Mouse (Mus musculus) thymus, postnatal 4 days (tissue): ENCODE data around the gene Abcg1.

Source experiments
- DNase-seq: peaks from one replicate; pipeline ENCODE4 v3.0.0; 2021

Abcg1 gene

DNA sequence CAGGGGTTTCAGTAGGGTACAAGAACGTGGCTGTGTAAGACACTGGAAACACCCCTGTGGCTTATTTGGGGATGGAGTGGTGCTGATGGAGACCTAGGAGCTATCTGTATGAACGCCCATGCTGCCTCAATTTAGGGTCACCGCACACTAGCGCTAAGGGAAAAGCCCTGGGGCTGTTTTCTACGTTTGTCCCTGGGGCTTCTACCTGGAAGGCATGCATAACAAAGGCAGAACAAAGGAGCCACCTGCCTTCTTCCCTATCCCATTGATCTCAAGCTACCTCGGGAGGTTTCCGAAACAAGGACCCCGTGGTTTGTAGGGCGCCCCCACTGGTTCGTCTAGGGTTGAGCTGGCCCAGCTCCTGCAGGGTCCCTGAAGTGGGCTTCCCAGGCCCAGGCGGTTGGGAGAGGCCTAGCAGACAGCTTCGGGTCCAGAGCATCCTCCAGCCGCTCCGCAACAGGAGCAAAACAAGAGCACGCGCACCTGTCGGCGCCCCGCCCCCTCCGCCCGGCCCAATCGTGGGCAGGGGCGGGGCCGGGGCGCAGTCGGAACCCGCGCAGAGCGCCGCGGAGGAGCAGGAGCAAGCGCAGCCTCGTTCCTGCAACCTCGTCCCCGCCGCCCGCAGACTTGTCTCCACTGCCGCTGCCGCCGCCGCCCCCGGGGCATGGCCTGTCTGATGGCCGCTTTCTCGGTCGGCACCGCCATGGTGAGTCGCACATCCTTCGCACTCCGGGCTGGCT is at the start of gene Abcg1:
Gene Abcg1, plus strand, starts transcription at position 525 of the 740 bp plus-strand sequence.
- DNase-seq: peak; percentile 94

DNA sequence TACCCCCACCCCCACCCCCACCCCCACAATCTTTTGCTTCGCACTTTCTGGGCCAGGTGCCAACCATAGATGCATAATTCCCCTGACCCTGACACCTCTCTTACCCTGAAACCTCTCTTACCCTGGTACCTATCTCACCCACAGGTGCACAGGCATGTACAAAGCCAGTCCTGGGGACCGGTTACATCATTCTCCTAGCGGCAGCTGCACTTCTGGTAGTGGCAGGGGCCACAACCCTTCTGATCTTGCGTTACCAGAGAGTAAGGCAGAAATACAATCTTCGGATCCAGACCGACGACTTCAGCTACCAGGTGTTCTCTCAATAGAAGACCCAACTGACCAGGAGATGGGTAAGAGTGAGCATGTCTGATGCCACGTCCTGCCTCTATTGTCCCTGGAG is 49.1 kb upstream of the Abcg1 start:
- DNase-seq: peak; percentile 64

DNA sequence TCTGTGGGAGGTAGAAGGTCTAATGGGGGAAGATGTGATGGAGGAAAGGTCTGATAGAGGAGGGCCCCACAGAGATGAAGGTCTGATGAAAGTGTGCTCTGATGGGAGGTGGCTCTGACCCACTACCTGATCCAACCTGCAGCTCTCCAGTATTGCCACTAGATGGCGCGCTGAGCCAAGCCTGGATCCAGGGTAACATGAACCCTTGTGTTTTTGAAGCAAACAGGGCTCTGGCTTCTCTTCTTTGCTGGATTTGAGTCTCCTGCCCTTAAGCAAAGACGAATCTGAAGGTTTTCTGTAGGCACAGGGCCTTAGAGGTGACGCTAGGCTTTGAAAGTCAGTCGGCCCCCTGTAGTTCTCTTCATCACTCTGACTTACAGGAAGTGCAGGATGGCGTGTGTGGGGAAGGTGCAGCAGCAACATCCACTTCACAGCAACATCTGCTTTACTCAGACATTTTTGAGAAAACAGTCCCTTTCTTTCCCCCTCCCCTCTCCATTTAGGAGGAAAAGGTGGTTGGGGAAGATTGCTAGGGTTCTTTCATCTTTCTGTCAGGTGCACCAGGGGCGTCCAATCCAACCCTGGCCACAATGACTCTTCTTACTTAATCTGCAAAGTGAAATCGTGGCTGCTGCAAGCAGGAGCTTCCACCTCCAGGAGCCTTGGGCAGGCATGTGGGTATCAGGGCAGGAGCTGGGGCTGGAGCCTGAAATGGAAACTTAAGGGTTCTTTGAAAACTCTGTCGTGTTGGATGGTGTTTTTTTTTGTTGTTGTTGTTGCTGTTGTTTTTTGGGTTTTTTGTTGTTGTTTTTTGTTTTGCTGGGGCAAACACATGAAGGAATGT is 45.7 kb upstream of the Abcg1 start:
- DNase-seq: peak; percentile 83

DNA sequence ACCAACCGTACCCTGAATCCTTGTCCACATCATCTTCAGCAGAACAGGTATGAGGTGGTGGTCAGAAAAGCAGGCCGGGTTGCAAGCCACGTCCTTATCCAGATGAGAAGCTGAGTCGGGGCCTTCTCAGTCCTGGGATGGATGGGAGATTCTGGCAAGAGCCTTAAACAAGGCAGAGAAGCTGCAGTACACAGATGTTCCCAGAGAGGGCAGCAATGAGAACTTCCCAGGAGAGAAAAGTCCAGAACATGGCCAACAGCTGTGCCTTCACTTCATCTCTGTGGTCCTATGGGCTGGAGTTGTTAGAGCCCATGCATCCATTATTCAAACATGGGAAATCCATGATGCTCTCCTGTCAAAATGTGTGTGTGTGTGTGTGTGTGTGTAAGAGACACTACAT is 39.2 kb upstream of the Abcg1 start:
- DNase-seq: peak; percentile 80

DNA sequence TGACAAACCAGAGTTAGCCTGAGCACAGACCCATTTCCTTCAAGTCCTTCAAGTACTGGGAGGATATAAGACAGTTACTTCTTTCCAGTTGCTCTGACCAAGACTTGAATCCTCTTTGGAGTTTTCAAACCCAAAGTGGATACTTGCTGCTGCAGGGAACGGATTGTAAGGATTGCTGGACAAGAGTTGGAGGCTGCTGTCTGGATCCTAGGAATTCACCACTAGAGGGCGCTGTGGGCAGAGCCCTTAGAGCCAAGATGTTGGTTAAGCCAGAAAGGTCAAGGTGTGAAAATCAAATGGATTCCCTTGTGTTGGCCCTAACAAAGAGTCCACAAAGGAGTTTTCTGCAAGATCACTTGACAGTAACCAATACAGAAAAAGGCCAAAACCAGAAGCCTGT is 38.0 kb upstream of the Abcg1 start:
- DNase-seq: peak; percentile 84

DNA sequence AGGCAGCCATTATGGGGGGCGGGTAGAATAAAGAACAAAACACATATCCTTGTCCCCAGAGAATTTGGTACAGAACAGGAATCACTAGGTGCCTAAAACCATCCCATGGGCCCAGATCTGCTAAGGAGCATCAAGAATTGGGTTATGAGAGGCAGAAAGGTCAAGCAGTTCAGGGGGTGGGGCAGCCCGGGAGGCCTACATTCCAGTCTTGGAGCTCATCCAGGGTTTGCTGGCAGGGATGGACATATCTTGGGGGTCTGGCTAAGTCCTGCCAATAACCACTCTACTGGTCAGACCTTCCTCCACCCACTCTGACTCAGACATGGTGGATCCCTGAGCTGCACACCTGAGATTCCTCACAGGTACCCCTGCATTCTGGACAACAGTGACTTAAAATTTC is 37.4 kb upstream of the Abcg1 start:
- no peak for DNase-seq

DNA sequence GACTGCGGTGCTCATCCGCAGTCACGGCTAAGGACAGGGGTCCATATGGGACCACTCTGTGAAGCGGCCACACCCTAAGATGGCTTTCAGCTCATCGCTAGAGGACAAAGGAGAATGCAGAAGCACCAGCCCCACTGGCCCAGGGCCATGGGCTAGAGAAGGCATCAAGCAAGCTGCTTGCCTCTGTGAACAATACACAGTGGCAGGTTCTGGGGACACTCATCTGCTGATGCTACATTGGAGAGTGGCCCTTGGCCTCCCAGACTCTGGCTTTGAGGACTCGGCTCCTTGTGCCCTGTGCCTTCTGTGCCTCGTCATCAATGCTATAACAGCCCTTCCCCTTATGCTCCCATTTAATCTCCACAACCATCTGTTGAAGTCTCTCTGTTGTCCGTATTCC is 36.2 kb upstream of the Abcg1 start:
- no peak for DNase-seq

DNA sequence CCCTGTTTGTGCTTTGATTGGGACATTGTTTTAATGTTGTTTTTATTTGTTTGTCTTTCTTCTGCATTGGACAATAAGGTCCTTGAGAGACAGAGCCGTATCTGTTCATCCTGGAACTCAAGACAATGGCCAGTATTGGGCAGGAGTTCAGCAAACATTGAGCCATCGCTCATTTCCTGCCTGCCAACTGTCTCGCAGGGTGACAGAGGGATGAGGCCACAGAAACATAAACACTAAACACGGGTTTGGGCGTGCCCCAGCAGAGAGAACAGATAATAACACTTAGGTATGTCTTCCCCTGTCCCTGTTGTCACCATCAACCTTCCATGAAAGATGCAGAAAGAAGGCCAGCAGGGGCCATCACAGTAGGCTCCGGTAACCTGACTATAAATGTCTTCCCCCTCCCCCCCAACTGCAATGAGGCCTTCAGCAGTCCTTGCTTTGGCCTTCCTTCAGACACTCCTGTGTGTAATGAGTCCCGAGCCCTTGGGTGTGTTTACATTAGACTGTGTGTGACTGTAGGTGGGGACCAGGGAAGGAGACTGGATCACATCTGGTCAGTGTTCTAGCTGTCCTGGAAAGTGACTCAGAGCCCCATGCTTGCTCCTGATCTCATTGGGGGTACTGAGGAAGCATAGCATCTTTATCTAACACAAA is 33.2 kb upstream of the Abcg1 start:
- DNase-seq: no peak

DNA sequence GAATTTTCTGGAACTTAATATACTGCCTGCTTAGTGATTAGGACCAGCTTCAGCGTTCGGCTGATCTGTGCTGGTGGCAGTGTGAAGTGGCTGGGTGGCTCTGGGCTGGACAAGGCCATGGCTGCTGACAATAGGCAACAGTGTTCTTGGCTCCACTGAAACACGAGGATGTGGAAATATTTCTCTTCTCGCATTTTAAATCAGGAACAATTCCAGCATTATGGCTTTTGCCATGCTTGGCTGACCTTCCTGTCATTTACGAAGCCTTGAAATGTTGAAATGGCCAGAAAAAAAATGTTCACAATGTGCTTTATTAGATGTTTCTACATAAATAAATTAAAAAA is 32.7 kb upstream of the Abcg1 start:
- no peak for DNase-seq

DNA sequence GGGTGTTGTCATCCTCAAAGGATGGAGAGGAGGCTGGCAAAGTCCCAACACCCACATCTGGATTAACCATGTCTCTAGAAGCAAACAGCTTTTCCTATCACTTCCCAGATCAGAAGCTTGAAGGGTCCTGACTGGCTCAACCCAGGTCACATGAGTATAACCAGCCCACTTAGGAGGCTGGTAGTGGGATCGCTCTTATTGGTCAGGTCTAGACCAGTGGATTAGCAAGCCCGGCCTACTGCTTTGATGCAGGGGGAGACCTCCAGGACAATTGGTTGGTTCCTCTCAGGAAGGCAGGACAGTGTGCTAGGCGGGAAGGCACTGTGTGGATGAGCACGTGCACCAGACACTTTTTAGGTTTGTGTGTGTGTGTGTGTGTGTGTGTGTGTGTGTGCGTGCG is 30.5 kb upstream of the Abcg1 start:
- DNase-seq: no peak

DNA sequence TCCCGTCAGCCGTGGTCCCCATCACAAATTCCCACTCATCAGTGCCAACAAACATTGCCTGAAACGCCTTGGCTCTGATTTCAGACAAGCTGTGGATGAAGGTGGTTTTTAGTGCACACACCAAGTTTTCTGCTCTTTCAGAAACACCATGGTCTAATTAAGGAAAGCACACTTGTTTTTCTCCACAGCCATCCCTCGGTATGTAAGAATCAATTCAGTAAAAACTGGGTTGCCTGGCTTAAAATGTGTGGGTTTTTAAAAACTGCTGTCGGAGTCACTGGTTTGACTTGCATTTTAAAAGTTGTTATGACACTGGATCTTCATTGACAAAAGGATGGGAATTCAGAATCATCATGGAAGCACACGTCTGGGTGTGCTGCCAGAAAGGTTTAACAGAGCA is 29.8 kb upstream of the Abcg1 start:
- DNase-seq: no peak

DNA sequence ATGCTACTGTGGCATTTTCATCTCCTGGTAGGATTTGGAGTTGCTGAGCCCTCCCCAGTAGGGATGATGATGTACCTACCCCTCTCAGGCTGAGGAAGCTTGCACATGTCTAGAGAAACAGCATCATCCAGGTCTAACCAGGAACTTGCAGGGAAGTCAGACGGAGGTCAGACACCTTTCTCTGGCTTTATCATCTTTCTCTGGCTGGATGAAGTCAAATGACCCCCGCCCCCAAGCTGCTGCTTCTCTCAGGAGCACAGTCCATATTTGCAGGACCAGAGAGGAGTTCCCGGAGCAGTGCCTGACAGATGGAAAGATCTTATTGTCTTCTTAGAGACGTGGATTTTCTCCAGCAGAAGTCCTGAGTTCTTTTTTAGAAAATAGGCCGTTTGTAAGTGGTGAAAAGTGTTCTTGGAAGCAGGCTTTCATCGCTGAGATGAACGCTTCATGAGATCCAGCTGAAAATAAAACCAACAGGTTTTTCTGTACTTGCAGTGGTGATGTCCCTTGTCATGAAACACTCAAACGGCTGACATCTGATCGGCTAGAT is 28.6 kb upstream of the Abcg1 start:
- no peak for DNase-seq

DNA sequence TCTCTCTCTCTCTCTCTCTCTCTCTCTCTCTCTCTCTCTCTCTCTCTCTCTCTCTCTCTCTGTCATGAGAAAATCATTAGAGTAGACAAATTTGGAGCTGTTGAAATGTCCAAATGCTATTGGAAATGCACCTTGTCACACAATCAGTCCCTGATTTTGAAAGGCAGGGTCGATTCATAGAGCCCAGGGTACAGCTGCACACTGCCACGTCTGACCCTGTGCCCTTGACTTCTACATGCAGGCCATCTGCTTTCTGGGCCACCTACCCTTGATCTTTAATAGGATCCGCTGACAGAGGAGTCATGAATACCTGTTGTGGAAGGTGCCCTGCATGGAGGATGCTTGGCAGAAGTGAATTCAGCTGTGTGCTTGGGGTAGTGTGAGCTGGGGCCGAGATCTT is 28.1 kb upstream of the Abcg1 start:
- no peak for DNase-seq

DNA sequence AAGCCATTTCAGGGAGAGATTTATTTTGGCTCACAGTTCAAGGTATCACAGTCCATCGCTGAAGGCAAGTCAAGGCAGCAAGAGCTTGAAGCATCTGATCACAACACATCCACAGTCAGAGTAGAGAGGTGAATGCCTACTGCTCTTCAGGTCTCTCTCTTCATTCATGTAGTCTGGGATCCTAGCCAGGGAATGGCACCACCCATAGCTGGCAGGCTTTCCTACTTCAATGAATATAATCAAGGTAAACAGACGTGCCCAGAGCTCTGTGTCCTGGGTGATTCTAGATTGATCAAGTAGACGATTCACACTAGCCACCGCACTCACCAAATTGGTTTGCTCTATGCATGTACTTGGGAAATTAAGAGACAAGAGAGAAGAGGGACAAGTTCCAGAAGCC is 25.1 kb upstream of the Abcg1 start:
- DNase-seq: no peak

DNA sequence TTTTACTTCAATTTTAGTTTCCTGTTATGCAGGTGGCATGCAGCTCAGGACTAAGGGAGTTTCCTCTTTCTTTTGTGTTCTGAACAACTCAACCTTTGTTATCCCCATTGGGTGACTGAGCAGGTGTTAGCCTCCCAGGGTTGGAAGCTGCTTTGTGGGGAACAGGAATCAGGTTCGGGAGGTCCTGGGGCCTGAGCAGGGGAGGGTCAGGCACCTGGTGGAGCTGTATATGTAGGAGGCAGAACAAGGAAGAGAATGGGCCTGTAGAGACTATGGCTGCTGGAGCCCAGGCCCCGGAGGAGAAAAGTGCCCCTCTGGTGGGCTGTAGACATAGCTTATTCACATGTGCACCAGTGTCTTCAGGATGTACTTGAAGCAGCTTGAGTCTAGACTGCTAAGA is 24.2 kb upstream of the Abcg1 start:
- peak; percentile 50 for DNase-seq

DNA sequence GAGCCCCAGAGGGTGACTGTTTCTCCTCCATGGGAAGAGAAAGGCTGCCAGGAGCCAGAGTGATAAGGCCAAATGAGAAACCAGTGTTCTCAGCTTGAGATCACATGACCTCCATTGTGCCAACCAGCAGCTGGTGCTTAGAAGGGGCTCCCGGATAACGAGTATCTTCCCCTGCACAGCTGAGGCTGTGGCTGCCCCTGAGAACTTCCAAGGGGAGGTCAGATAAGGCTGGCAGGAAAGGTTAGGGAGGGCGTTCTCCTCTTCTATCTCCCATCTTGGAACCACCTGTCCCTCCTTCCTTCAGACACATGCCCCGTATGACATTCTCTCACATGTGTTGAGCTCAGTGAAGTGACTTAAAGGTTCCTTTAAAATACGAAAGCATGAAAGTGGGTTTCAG is 23.3 kb upstream of the Abcg1 start:
- DNase-seq: peak; percentile 59

DNA sequence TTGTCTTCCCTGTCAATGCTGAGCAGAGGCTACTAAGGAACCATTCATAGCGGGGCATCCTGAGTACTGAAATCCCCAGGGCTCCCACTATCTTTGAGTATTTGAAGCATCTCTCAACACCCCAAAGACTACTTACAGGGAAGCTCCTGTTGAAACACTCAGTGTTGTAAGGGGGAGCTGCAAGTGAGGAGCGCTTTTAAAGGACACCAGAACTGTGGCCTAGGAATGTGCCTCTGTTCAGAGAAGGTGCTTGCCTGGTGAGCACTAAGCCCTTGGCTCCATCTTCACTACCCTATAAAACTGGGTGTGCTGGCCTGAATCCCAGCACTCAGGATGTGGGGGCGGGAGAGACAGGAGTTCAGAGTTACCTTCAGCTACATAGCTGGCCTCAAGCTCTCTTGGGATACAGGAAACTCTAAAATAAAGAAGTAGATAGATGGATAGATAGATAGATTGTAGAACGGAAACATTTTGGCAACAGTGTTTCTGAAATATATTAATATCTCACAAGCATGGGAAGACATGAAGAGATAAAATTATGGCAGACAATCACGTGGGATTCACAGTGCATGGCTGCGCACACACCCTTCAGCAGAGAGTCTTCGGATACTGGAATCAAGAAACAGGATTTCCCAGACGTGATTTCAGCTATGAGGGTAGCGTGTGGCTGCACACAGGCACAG is 22.7 kb upstream of the Abcg1 start:
- no peak for DNase-seq

DNA sequence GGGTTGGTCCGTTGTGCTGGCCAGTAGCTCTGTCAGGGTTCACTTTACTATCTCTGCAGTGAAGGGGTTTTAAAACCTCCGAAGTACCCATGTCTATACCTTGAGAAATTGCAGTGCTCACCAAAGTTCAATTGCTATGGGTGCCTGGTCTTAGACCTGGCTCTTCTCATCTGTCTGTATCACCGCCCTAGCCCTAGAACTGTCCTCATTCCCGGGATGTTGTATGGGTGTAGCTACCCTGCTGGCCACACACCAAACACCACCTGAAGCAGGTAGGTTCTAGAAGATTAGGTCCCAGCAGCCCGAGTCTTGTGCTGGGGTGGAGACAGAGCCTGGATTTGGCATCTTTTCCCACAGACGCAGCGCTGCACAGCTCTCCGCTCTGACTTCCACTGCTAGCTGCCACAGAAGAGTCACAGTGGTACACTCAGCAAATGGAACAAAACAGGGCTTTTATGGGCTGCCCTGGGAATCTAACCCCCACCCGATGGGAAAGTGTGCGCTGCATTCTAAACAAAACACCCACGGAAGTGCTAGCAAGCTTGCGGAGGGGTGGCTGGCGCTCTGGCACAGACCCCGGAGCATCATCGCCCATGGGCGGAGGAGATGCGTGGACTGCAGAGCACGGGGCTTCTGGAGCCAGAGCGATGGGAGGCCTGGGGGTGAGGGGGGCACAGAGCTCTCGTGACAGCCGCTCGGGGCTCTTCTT is 21.2 kb upstream of the Abcg1 start:
- no peak for DNase-seq

DNA sequence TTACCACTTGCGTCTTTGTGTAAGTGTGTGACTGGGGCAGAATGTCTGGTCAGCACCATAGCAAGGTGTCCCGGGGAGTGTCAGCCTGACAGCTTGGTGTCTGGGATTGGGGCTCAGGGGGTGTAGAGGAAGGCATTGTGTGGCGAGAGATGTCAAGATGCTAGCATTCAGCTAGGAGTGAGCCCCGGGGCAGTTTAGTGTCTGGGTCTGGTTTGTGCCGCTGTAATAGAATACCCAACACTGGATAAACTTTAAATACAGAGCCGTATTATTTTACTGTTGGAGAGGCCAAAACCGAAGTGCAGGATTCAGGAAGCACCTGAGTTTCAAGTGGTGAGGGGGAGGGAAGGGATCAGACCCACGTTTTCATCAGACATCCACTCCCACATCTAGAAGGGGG is 20.1 kb upstream of the Abcg1 start:
- no peak for DNase-seq

DNA sequence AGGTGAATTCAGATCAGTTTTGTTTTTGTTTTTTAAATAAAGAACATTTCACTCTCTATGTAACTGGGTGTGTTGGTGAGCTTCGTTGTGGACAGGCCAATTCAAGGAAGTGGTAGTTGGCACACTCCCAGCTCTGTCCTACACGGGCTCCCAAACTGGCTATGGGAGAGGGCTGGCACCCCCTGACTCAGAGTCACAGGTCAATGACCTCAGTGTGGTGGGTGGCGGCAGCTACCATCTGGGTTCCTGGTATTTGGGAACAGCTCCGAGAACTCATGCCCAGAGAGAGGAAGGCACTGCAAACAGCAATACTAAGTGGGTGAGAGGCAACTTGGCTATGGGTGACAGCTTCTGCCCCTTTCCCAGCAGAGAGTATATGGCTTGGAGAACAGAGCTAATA is 19.1 kb upstream of the Abcg1 start:
- DNase-seq: no peak

DNA sequence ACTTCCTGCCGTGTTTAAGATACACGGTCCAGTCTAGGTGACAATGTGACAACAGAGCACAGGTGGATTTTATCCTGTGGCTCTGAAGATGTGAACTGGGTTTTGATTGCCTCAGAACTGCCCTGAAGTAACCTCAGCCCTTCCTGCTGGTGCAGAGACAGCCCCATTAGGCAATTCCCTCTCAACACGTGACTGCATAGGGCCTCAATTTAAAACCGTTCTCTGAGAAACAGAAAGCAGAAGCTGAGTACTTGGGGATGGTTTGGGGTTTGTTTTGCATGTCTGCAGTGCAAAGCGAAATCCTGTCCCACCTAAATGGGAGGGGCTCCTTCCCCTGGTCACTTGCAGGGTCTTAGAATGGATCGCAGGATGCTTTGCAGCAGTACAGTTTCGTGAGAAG is 17.8 kb upstream of the Abcg1 start:
- DNase-seq: no peak

DNA sequence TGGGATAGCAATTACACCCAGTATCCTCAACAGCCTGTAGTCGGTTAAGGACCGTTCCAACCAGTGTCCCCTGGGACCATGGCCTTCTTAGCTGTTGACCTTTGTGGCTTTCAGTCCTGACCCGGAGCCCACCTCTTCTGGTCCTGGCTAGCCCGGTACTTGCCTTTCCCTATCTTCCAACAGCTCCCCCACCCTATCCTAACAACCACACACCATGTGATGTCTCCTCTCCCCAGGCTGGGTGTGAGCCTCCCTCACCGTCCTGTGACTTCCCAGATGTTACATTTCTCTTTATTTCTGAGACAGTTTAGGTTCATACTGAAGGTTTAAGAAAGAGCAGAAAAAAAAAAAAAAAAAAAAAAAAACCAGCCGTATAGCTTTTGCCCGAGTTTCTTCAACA is 17.1 kb upstream of the Abcg1 start:
- no peak for DNase-seq

DNA sequence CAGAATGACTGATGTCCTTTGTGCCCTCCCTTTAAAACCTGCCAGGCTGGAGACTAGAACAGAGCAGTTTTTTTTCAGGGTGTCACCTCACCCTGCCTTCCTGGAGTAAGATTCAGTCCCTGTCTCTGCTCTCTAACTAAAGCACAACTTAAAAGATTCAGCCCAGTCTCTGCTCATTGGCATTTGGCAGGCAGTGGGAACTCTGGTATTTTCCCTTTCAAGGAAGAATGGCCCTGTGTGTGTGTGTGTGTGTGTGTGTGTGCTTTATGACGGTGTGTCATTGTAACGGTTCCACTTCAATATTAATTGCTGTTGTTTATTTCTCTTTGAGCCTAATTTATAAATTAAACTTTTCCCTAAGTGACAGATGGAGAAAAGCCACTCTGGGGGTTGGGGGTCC is 14.7 kb upstream of the Abcg1 start:
- no peak for DNase-seq
